Mouse (Mus musculus) brain, embryonic 14.5 days (tissue): ENCODE measurements around the gene Cntnap5b. TPM values are rescaled to one million over a fixed set of nuclear protein-coding genes. Genes with fewer than 3 reads are reported as not detected.

Source experiments
- DNase-seq: peaks from one replicate; pipeline ENCODE4 v3.0.0-alpha.2; 2011; ENCODE audit warnings: low read depth
- CTCF ChIP-seq: fragments of 200-500 bp; IDR thresholded peaks from 2 replicates; pipeline ENCODE4 v1.5.1; 2012; ENCODE audit warnings: inconsistent platforms, mild to moderate bottlenecking, moderate library complexity, borderline replicate concordance; ENCODE audit not compliant: insufficient read depth, insufficient read length; ENCODE audit errors: extremely low read depth
- POLR2A ChIP-seq: fragments of 200-500 bp; IDR thresholded peaks from 2 replicates; pipeline ENCODE4 v1.6.1; 2012; ENCODE audit warnings: mild to moderate bottlenecking, inconsistent platforms, borderline replicate concordance; ENCODE audit not compliant: poor library complexity, insufficient read depth, insufficient read length, severe bottlenecking; ENCODE audit errors: extremely low read depth
- polyA plus RNA-seq: library from polyadenylated mRNA; depleted of rRNA; stranded (reverse); fragments of >200 nt; gene quantifications from 2 replicates; pipeline ENCODE4 v1.2.3, GENCODE M21; 2012; rRNA removed

Cntnap5b gene
- polyA plus RNA-seq, result 1.7 and 3.2 TPM in 2 replicates

DNA sequence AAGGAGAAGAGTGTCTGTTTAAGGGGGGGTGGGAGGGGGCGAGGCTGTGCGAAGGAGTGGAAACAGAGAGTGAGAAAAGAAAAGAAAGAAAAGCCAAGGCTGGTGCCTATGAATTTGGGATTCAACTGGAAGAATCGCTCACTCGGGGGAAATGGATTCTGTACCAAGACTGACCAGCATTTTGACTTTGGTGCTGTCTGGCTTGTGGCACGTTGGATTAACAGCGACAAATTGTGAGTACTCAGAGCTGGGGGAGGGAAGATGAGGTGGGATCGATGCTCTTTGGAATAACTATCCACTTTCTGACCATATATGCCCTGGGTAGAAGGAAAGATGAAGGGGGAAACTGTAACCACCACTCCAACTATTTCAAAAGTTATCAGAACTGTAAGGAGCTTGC is at the start of gene Cntnap5b:
Cntnap5b (plus strand) TSS at position 152 of the 400 bp plus-strand sequence.
- DNase-seq, result no peak
- TF ChIP-seq POLR2A, result no peak
- TF ChIP-seq CTCF, result no peak

DNA sequence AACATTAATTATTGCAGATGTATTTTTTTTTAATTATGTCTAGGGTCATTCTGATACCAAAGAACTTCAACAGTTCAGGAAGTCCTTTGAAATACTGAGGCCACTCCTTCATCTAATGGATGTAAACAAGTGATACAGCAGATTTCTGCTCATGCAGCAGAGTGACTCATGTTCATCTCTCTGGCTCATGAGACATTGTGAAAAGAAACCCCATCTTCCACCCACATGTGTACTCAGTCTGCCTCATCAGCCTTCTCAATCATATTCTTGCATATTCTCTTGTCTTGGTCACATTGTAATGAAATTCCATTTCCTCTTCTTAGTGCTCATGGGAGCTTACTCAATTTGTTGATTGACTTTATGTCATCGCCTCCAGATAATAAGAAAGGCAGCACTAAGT is 12.6 kb upstream of the Cntnap5b start:
- no peak for TF ChIP-seq CTCF
- TF ChIP-seq POLR2A, result no peak

DNA sequence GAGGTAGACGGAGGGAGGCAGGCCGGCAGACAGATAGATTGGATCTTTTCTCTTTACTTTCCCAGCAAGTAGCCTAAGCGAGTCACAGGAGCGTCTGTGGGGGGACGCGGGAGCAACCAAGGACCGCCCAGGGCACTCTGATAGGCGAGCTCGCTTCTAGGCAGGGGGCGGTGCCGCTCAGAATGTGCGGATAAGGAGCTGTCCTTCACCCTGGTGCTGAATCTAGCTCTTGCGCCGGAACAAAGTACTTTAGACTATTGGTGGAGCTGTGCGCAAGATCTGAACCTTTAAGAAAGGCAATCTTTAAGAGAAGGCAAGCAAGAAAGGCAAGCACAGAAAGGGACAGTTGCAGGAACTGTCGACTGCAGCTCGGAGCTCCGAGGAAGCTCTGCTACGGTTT is 382 bp upstream of the Cntnap5b start:
- TF ChIP-seq CTCF, result 0 out of 2 replicates have a peak, but pooled peaks have one; percentile 3
- no peak for TF ChIP-seq POLR2A
- DNase-seq, result peak; percentile 91

More for the DNA sequence above, 12.6 kb upstream of the Cntnap5b start:
- DNase-seq, result no peak

DNA sequence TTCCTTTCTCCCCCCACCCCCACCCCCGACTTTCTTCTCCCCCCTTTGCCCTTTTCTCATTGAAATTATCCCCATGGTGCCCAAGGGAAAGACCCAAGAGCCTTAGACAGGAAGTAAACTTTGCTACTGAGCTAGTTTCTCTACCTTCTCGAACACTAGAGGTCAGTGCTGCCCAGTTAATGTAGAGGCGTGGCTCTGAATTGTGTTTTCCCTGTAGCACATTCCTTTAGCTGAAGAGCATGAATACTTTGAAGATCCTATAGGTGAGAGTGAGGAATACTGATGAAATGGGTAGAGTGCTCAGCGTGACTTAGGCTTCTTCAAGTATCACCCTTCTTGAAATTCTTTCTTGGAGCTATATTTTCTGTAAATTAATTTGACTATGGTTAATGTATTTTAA is 1.6 kb downstream of the Cntnap5b start:
- TF ChIP-seq CTCF (peak; percentile 68; the same call in 1 of the 2 replicates), POLR2A (no peak)
- peak; percentile 84 for DNase-seq

DNA sequence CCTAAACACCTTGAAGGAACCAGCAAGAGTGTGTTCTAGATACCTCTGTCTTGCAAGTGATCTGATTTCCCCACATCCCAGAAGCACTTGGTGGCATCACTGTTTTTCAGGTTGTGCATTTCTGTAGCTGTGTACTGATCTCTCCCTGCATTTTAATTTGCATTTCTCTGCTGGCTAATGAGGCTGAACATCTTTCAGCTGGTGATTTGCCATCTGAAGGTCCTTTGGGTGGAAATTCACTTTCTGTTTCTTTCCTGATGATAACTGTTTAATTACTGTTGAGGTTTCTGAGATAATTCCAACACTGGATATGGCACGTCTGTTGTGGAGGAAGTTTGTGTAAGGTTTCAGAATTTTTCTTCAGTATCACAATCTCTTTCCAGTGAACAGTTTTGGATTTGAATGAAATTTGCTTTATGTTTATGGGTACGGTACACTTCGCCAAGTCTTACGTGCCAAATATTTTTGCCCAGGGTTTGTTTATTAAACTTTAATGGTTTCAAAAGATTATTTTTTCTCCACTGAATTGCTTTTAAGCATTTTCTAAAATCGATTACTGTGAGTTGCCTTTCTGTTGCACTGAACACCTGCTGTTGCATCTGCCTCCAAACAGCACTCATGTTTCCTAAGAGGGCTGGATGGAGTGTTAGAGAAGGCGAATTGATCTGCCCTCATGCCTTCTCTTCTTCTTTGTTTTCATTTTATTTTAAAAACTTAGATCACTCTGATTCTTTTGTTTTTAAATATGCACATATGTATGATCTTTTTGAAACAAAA is 41.0 kb downstream of the Cntnap5b start:
- peak; percentile 19 for DNase-seq
- no peak for TF ChIP-seq CTCF
- TF ChIP-seq POLR2A, result no peak

DNA sequence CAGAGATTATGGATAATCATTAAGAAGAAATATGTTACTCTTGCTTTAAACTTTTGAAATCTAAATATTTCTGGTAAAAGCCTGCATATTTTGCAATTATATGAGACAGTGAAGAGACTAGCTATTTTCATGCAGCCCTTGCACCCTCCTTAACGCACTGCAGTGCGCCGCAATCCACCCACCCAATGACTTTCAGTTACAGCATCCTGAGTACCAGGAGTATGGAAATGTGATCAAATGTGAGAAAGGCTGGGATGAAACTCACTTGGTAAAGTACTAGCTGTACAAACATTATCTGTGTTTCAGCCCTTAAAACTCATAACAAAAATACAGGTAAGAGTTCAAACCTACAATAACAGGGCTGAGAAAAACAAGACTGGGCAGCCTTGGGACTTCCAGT is 99.8 kb downstream of the Cntnap5b start:
- TF ChIP-seq CTCF, result no peak
- no peak for TF ChIP-seq POLR2A
- no peak for DNase-seq

DNA sequence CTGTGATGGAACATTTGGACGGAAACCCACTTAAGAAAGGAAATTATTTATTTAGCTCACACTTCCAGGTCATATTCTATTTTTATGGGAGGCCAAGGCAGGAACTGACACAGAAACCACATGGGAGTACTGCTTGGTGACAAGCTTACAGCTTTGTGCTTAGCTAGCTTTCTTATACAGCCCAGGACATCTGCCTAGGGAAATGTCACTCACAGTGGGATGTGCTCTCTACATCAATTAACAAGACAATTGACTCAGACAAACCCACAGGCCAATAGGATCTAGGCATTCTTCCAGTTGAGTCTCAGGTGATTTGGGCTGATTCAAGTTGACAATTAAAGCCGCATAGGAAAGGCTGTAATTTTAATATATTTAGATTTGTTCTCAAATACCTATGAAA is 135.2 kb downstream of the Cntnap5b start:
- DNase-seq, result peak; percentile 46
- no peak for TF ChIP-seq CTCF
- no peak for TF ChIP-seq POLR2A

DNA sequence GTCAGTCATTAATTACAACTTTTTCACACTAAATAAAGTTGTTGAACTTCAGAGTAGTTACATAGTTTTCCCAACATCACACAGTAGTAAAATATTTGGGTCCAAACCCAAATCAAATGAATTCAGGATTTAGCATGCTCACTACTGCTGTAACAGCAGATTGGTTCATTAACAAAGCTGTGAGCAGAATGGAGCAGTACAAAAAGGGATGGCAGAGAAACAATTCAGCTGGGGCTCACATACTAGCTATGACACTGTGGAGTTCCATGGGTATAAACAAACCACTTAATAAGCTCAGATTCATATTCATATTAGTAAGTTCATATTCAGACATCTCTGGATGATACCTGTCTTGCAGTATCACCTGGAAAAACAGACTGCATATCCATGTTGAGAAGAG is 170.9 kb downstream of the Cntnap5b start:
- TF ChIP-seq POLR2A (no peak), CTCF (no peak)
- no peak for DNase-seq

DNA sequence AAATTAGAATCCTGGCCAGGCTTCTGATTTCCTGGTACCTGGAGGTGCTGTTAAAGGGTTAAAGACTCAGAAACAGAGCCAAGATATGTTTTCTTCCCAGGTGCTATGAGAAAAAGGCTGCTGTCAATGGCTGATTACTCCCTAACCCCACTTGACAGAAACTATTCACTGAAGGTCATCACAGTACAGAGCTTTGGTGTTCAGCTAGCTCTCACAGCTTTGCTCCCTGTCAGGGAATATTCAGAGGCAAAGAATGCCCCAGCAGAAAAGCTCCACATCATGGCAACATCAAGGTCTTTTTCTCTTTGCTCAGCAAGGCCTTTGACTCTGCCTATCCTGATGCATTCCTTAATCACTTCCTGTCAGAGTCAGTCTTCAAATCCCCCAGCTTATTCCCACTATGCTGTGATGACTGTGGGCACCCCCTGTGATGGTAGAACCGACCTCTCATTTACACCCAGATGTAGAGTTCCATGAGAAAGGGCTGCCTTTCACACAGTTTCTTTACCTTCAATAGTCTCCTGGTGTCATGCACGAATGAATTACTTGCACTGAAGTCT is 186.9 kb downstream of the Cntnap5b start:
- peak; percentile 57 for DNase-seq
- TF ChIP-seq CTCF (no peak), POLR2A (no peak)

DNA sequence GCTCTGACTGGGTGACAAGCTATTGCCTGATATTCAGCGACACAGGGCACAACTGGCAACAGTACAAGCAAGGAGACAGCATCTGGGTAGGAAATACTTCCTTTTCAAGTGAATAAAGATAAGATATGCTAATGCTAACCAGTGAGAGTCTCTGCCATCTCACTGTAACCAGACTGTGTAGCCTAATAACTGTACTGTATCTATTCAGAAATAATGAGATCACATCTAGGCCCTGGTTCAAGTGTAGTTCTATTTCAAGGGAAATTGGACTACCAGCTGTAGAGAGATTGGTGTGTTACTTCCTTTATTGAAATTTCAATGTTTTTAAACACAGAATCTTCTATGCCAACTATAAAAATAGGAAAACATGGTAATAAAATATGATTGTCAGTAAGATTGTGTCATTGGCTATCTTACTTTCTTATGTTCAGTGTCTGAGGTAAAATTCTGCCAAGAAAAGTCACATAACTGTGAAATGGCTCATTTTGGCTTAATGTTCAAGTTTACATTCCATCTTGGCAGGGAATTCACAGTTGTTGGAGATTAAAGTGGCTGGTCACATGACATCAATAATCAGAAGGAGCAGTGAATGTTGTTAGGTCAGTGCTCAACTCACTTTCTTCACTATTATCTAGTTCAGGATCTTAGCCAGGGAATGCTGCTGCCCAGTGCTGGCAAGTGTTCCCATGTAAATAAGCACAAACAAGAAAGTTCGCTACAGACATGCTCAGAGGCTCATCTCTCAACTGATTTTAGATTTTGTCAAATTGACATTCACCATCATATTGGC is 194.9 kb downstream of the Cntnap5b start:
- TF ChIP-seq POLR2A (no peak), CTCF (no peak)
- DNase-seq, result peak; percentile 53
